Mouse (Mus musculus): ENCODE measurements around the gene Gm6685. TPM values are rescaled to one million over a fixed set of nuclear protein-coding genes. Genes with fewer than 3 reads are reported as not detected.
"Not testable (repeated sequence)": the region's sequence is repeated elsewhere in the genome, so short reads cannot be mapped to it uniquely, and the experiment has no call there.

Gm6685 gene
- not detected in 2 replicates for polyA plus RNA-seq (2014; fragmentation: Nextera tagmentation; extraction: Ambion mirVana)

- not testable (repeated sequence) for H3K9me3 ChIP-seq (ENCODE audit: control insufficient read depth, low read length); ATAC-seq (ENCODE audit: low read depth); H3K27ac ChIP-seq (replicated peaks; ENCODE audit: low read depth, low read length); H3K36me3 ChIP-seq (ENCODE audit: control insufficient read depth, insufficient read depth, low read length); H3K9ac ChIP-seq (ENCODE audit: low read depth, low read length); H3K4me3 ChIP-seq (ENCODE audit: low read depth, low read length); DNase-seq (ENCODE audit: low spot score); H3K4me2 ChIP-seq (ENCODE audit: low read depth, low read length); H3K4me1 ChIP-seq (ENCODE audit: control insufficient read depth, insufficient read depth, low read length); H3K27me3 ChIP-seq (replicated peaks; ENCODE audit: control insufficient read depth, insufficient read depth, low read length)
- 92% methylated on average over 35 of the region's 45 CpGs for WGBS
Measured at GRCm38 (mm10) chr11:28339224-28340150, at the start of gene Gm6685. Gm6685 (minus strand) TSS chr11:28339867.

GRCm38 (mm10) chr11:28375891-28376290 is 36.2 kb upstream of the Gm6685 start:
- no peak for ATAC-seq (ENCODE audit: low read depth)

GRCm38 (mm10) chr11:28374636-28375035 is 35.0 kb upstream of the Gm6685 start:
- DNase-seq (ENCODE audit: low spot score) (no peak), ATAC-seq (ENCODE audit: low read depth) (no peak)
- H3K27me3 ChIP-seq (replicated peaks; ENCODE audit: control insufficient read depth, insufficient read depth, low read length) = no peaks in the 10 kb centered on the region
- no peak overlapping the region for H3K9ac ChIP-seq (ENCODE audit: low read depth, low read length)
- no peaks in the 10 kb centered on the region for H3K36me3 ChIP-seq (ENCODE audit: control insufficient read depth, insufficient read depth, low read length)
- no peak overlapping the region for H3K4me2 ChIP-seq (ENCODE audit: low read depth, low read length)
- no peaks in the 10 kb centered on the region for H3K9me3 ChIP-seq (ENCODE audit: control insufficient read depth, low read length)
- H3K4me1 ChIP-seq (ENCODE audit: control insufficient read depth, insufficient read depth, low read length) = no peaks in the 10 kb centered on the region
- H3K27ac ChIP-seq (replicated peaks; ENCODE audit: low read depth, low read length) = no peak overlapping the region
- no peak overlapping the region for H3K4me3 ChIP-seq (ENCODE audit: low read depth, low read length)

More at GRCm38 (mm10) chr11:28375891-28376290, 36.2 kb upstream of the Gm6685 start:
- Histone ChIP-seq H3K36me3 (ENCODE audit: control insufficient read depth, insufficient read depth, low read length) (no peaks in the 10 kb centered on the region), H3K9ac (ENCODE audit: low read depth, low read length) (no peak overlapping the region), H3K4me2 (ENCODE audit: low read depth, low read length) (no peak overlapping the region), H3K9me3 (ENCODE audit: control insufficient read depth, low read length) (no peaks in the 10 kb centered on the region), H3K27me3 (replicated peaks; ENCODE audit: control insufficient read depth, insufficient read depth, low read length) (no peaks in the 10 kb centered on the region), H3K27ac (replicated peaks; ENCODE audit: low read depth, low read length) (no peak overlapping the region), H3K4me1 (ENCODE audit: control insufficient read depth, insufficient read depth, low read length) (no peaks in the 10 kb centered on the region), H3K4me3 (ENCODE audit: low read depth, low read length) (no peak overlapping the region)
- no peak for DNase-seq (ENCODE audit: low spot score)

GRCm38 (mm10) chr11:28371381-28371780 is 31.7 kb upstream of the Gm6685 start:
- H3K4me3 ChIP-seq (ENCODE audit: low read depth, low read length); H3K9me3 ChIP-seq (ENCODE audit: control insufficient read depth, low read length); H3K4me2 ChIP-seq (ENCODE audit: low read depth, low read length); H3K9ac ChIP-seq (ENCODE audit: low read depth, low read length); H3K36me3 ChIP-seq (ENCODE audit: control insufficient read depth, insufficient read depth, low read length); DNase-seq (ENCODE audit: low spot score); H3K27me3 ChIP-seq (replicated peaks; ENCODE audit: control insufficient read depth, insufficient read depth, low read length); H3K4me1 ChIP-seq (ENCODE audit: control insufficient read depth, insufficient read depth, low read length); H3K27ac ChIP-seq (replicated peaks; ENCODE audit: low read depth, low read length); ATAC-seq (ENCODE audit: low read depth): not testable (repeated sequence)
- WGBS = 64% methylated on average over 5 of the region's 5 CpGs

GRCm38 (mm10) chr11:28365929-28366244 is 26.2 kb upstream of the Gm6685 start:
- Histone ChIP-seq H3K27ac (replicated peaks; ENCODE audit: low read depth, low read length) (no peak overlapping the region), H3K4me2 (ENCODE audit: low read depth, low read length) (peak overlapping the region; percentile 66), H3K27me3 (replicated peaks; ENCODE audit: control insufficient read depth, insufficient read depth, low read length) (no peaks in the 10 kb centered on the region), H3K36me3 (ENCODE audit: control insufficient read depth, insufficient read depth, low read length) (no peaks in the 10 kb centered on the region), H3K4me3 (ENCODE audit: low read depth, low read length) (peak overlapping the region; percentile 39), H3K4me1 (ENCODE audit: control insufficient read depth, insufficient read depth, low read length) (no peaks in the 10 kb centered on the region), H3K9ac (ENCODE audit: low read depth, low read length) (peak overlapping the region; percentile 53), H3K9me3 (ENCODE audit: control insufficient read depth, low read length) (no peaks in the 10 kb centered on the region)
- no peak for ATAC-seq (ENCODE audit: low read depth)
- no peak for DNase-seq (ENCODE audit: low spot score)
- 55% methylated on average over 2 of the region's 2 CpGs for WGBS

GRCm38 (mm10) chr11:28365209-28365928 is 25.7 kb upstream of the Gm6685 start:
- 7% methylated on average over 26 of the region's 26 CpGs for WGBS
- no peaks in the 10 kb centered on the region for H3K27me3 ChIP-seq (replicated peaks; ENCODE audit: control insufficient read depth, insufficient read depth, low read length)

GRCm38 (mm10) chr11:28343465-28343864 is 3.8 kb upstream of the Gm6685 start:
- WGBS = 80% methylated on average over 2 of the region's 2 CpGs
- Histone ChIP-seq H3K9ac (ENCODE audit: low read depth, low read length) (no peak overlapping the region), H3K4me2 (ENCODE audit: low read depth, low read length) (no peak overlapping the region), H3K9me3 (ENCODE audit: control insufficient read depth, low read length) (no peaks in the 10 kb centered on the region), H3K27ac (replicated peaks; ENCODE audit: low read depth, low read length) (no peak overlapping the region), H3K27me3 (replicated peaks; ENCODE audit: control insufficient read depth, insufficient read depth, low read length) (no peaks in the 10 kb centered on the region), H3K4me1 (ENCODE audit: control insufficient read depth, insufficient read depth, low read length) (no peaks in the 10 kb centered on the region), H3K36me3 (ENCODE audit: control insufficient read depth, insufficient read depth, low read length) (no peaks in the 10 kb centered on the region), H3K4me3 (ENCODE audit: low read depth, low read length) (no peak overlapping the region)
- no peak for DNase-seq (ENCODE audit: low spot score)
- no peak for ATAC-seq (ENCODE audit: low read depth)

More at GRCm38 (mm10) chr11:28365209-28365928, 25.7 kb upstream of the Gm6685 start:
- Histone ChIP-seq H3K9me3 (ENCODE audit: control insufficient read depth, low read length) (no peaks in the 10 kb centered on the region), H3K4me3 (ENCODE audit: low read depth, low read length) (peak overlapping the region; percentile 39), H3K9ac (ENCODE audit: low read depth, low read length) (peak overlapping the region; percentile 53), H3K4me2 (ENCODE audit: low read depth, low read length) (peak overlapping the region; percentile 66), H3K36me3 (ENCODE audit: control insufficient read depth, insufficient read depth, low read length) (no peaks in the 10 kb centered on the region), H3K4me1 (ENCODE audit: control insufficient read depth, insufficient read depth, low read length) (no peaks in the 10 kb centered on the region), H3K27ac (replicated peaks; ENCODE audit: low read depth, low read length) (0 out of 2 replicates have a peak overlapping the region, but pooled peaks have one; percentile 11)
- peak; percentile 93 for ATAC-seq (ENCODE audit: low read depth)
- DNase-seq (ENCODE audit: low spot score) = peak; percentile 91

GRCm38 (mm10) chr11:28341887-28342286 is 2.2 kb upstream of the Gm6685 start:
- Histone ChIP-seq H3K4me1 (ENCODE audit: control insufficient read depth, insufficient read depth, low read length) (no peaks in the 10 kb centered on the region), H3K27ac (replicated peaks; ENCODE audit: low read depth, low read length) (no peak overlapping the region), H3K9me3 (ENCODE audit: control insufficient read depth, low read length) (no peaks in the 10 kb centered on the region), H3K27me3 (replicated peaks; ENCODE audit: control insufficient read depth, insufficient read depth, low read length) (no peaks in the 10 kb centered on the region), H3K9ac (ENCODE audit: low read depth, low read length) (no peak overlapping the region), H3K4me2 (ENCODE audit: low read depth, low read length) (no peak overlapping the region), H3K36me3 (ENCODE audit: control insufficient read depth, insufficient read depth, low read length) (no peaks in the 10 kb centered on the region), H3K4me3 (ENCODE audit: low read depth, low read length) (no peak overlapping the region)
- WGBS = 72% methylated on average over 5 of the region's 5 CpGs
- DNase-seq (ENCODE audit: low spot score) (no peak), ATAC-seq (ENCODE audit: low read depth) (no peak)
